Mouse (Mus musculus): ENCODE measurements around the gene Rab6b. TPM values are rescaled to one million over a fixed set of nuclear protein-coding genes. Genes with fewer than 3 reads are reported as not detected.

Gene Rab6b
- polyA plus RNA-seq, 1 experiment from 2014 or later: 7.3 TPM

GRCm38 (mm10) chr9:103118651-103119275 lies 7.2 kb downstream of the Rab6b start:
- Histone ChIP-seq H3K4me2 (ENCODE audit: low read depth, low read length) (no peak overlapping the region), H3K4me1 (ENCODE audit: control insufficient read depth, insufficient read depth, low read length) (no peaks in the 10 kb centered on the region), H3K4me3 (ENCODE audit: low read depth, low read length) (no peak overlapping the region), H3K9me3 (ENCODE audit: control insufficient read depth, low read length) (no peaks in the 10 kb centered on the region), H3K27ac (replicated peaks; ENCODE audit: low read depth, low read length) (no peak overlapping the region), H3K36me3 (ENCODE audit: control insufficient read depth, insufficient read depth, low read length) (no peaks in the 10 kb centered on the region), H3K27me3 (replicated peaks; ENCODE audit: control insufficient read depth, insufficient read depth, low read length) (peaks cover 10% of the 10 kb centered on the region), H3K9ac (ENCODE audit: low read depth, low read length) (no peak overlapping the region)
- DNase-seq (ENCODE audit: low spot score): no peak
- WGBS: 90% methylated on average over 5 of the region's 5 CpGs
- ATAC-seq (ENCODE audit: low read depth): no peak

- no peak overlapping the region for H3K27ac ChIP-seq (replicated peaks; ENCODE audit: low read depth, low read length)
- ATAC-seq (ENCODE audit: low read depth) (no peak), DNase-seq (ENCODE audit: low spot score) (no peak)
- no peaks in the 10 kb centered on the region for H3K27me3 ChIP-seq (replicated peaks; ENCODE audit: control insufficient read depth, insufficient read depth, low read length)
- no peaks in the 10 kb centered on the region for H3K9me3 ChIP-seq (ENCODE audit: control insufficient read depth, low read length)
- H3K4me2 ChIP-seq (ENCODE audit: low read depth, low read length): no peak overlapping the region
- WGBS: 84% methylated on average over 9 of the region's 9 CpGs
- no peak overlapping the region for H3K4me3 ChIP-seq (ENCODE audit: low read depth, low read length)
- H3K9ac ChIP-seq (ENCODE audit: low read depth, low read length): no peak overlapping the region
- no peaks in the 10 kb centered on the region for H3K36me3 ChIP-seq (ENCODE audit: control insufficient read depth, insufficient read depth, low read length)
- H3K4me1 ChIP-seq (ENCODE audit: control insufficient read depth, insufficient read depth, low read length): no peaks in the 10 kb centered on the region
Measured at GRCm38 (mm10) chr9:103119781-103120180, 8.2 kb downstream of the Rab6b start.

- H3K36me3 ChIP-seq (ENCODE audit: control insufficient read depth, insufficient read depth, low read length): no peaks in the 10 kb centered on the region
- ATAC-seq (ENCODE audit: low read depth) (no peak), DNase-seq (ENCODE audit: low spot score) (no peak)
- H3K9me3 ChIP-seq (ENCODE audit: control insufficient read depth, low read length): no peaks in the 10 kb centered on the region
- WGBS: 61% methylated on average over 2 of the region's 2 CpGs
- H3K4me1 ChIP-seq (ENCODE audit: control insufficient read depth, insufficient read depth, low read length): no peaks in the 10 kb centered on the region
- no peak overlapping the region for H3K4me3 ChIP-seq (ENCODE audit: low read depth, low read length)
- H3K4me2 ChIP-seq (ENCODE audit: low read depth, low read length): no peak overlapping the region
- H3K9ac ChIP-seq (ENCODE audit: low read depth, low read length): no peak overlapping the region
- no peak overlapping the region for H3K27ac ChIP-seq (replicated peaks; ENCODE audit: low read depth, low read length)
- no peaks in the 10 kb centered on the region for H3K27me3 ChIP-seq (replicated peaks; ENCODE audit: control insufficient read depth, insufficient read depth, low read length)
Measured at GRCm38 (mm10) chr9:103120231-103120630, 8.6 kb downstream of the Rab6b start.

GRCm38 (mm10) chr9:103121546-103121945 lies 10.0 kb downstream of the Rab6b start:
- Histone ChIP-seq H3K4me2 (ENCODE audit: low read depth, low read length) (no peak overlapping the region), H3K9me3 (ENCODE audit: control insufficient read depth, low read length) (no peaks in the 10 kb centered on the region), H3K4me1 (ENCODE audit: control insufficient read depth, insufficient read depth, low read length) (no peaks in the 10 kb centered on the region), H3K4me3 (ENCODE audit: low read depth, low read length) (no peak overlapping the region), H3K27ac (replicated peaks; ENCODE audit: low read depth, low read length) (no peak overlapping the region), H3K9ac (ENCODE audit: low read depth, low read length) (no peak overlapping the region), H3K27me3 (replicated peaks; ENCODE audit: control insufficient read depth, insufficient read depth, low read length) (no peaks in the 10 kb centered on the region), H3K36me3 (ENCODE audit: control insufficient read depth, insufficient read depth, low read length) (no peaks in the 10 kb centered on the region)
- WGBS: 75% methylated on average over 7 of the region's 7 CpGs
- ATAC-seq (ENCODE audit: low read depth) (no peak), DNase-seq (ENCODE audit: low spot score) (no peak)

GRCm38 (mm10) chr9:103124746-103125145 lies 13.2 kb downstream of the Rab6b start:
- Histone ChIP-seq H3K9me3 (ENCODE audit: control insufficient read depth, low read length) (no peaks in the 10 kb centered on the region), H3K27me3 (replicated peaks; ENCODE audit: control insufficient read depth, insufficient read depth, low read length) (no peaks in the 10 kb centered on the region), H3K27ac (replicated peaks; ENCODE audit: low read depth, low read length) (no peak overlapping the region), H3K36me3 (ENCODE audit: control insufficient read depth, insufficient read depth, low read length) (no peaks in the 10 kb centered on the region), H3K4me1 (ENCODE audit: control insufficient read depth, insufficient read depth, low read length) (no peaks in the 10 kb centered on the region), H3K9ac (ENCODE audit: low read depth, low read length) (no peak overlapping the region), H3K4me2 (ENCODE audit: low read depth, low read length) (no peak overlapping the region), H3K4me3 (ENCODE audit: low read depth, low read length) (no peak overlapping the region)
- 91% methylated on average over 4 of the region's 4 CpGs for whole genome bisulfite sequencing
- ATAC-seq (ENCODE audit: low read depth) (no peak), DNase-seq (ENCODE audit: low spot score) (no peak)

- WGBS: 23% methylated on average over 6 of the region's 6 CpGs
- Histone ChIP-seq H3K9me3 (ENCODE audit: control insufficient read depth, low read length) (no peaks in the 10 kb centered on the region), H3K36me3 (ENCODE audit: control insufficient read depth, insufficient read depth, low read length) (no peaks in the 10 kb centered on the region), H3K4me2 (ENCODE audit: low read depth, low read length) (no peak overlapping the region), H3K27me3 (replicated peaks; ENCODE audit: control insufficient read depth, insufficient read depth, low read length) (no peaks in the 10 kb centered on the region), H3K4me1 (ENCODE audit: control insufficient read depth, insufficient read depth, low read length) (peaks cover 11% of the 10 kb centered on the region; the same call in 1 of the 2 replicates), H3K9ac (ENCODE audit: low read depth, low read length) (no peak overlapping the region), H3K4me3 (ENCODE audit: low read depth, low read length) (no peak overlapping the region), H3K27ac (replicated peaks; ENCODE audit: low read depth, low read length) (no peak overlapping the region)
- DNase-seq (ENCODE audit: low spot score): no peak
- ATAC-seq (ENCODE audit: low read depth): no peak; the same call in none of the 2 replicates
Measured at GRCm38 (mm10) chr9:103133493-103134124, 22.0 kb downstream of the Rab6b start.

- H3K4me3 ChIP-seq (ENCODE audit: low read depth, low read length): no peak overlapping the region
- WGBS: 49% methylated on average over 9 of the region's 9 CpGs
- no peaks in the 10 kb centered on the region for H3K27me3 ChIP-seq (replicated peaks; ENCODE audit: control insufficient read depth, insufficient read depth, low read length)
- H3K9ac ChIP-seq (ENCODE audit: low read depth, low read length): no peak overlapping the region
- H3K4me2 ChIP-seq (ENCODE audit: low read depth, low read length): no peak overlapping the region
- ATAC-seq (ENCODE audit: low read depth) (no peak), DNase-seq (ENCODE audit: low spot score) (no peak)
- H3K4me1 ChIP-seq (ENCODE audit: control insufficient read depth, insufficient read depth, low read length): peaks cover 11% of the 10 kb centered on the region; the same call in 1 of the 2 replicates
- no peaks in the 10 kb centered on the region for H3K9me3 ChIP-seq (ENCODE audit: control insufficient read depth, low read length)
- no peak overlapping the region for H3K27ac ChIP-seq (replicated peaks; ENCODE audit: low read depth, low read length)
- H3K36me3 ChIP-seq (ENCODE audit: control insufficient read depth, insufficient read depth, low read length): no peaks in the 10 kb centered on the region
Measured at GRCm38 (mm10) chr9:103134450-103135030, 23.0 kb downstream of the Rab6b start.

GRCm38 (mm10) chr9:103139481-103139880 lies 27.9 kb downstream of the Rab6b start:
- Histone ChIP-seq H3K4me1 (ENCODE audit: control insufficient read depth, insufficient read depth, low read length) (0 out of 2 replicates have a peak, but pooled peaks cover 2% of the 10 kb centered on the region), H3K4me3 (ENCODE audit: low read depth, low read length) (no peak overlapping the region), H3K9ac (ENCODE audit: low read depth, low read length) (no peak overlapping the region), H3K36me3 (ENCODE audit: control insufficient read depth, insufficient read depth, low read length) (no peaks in the 10 kb centered on the region), H3K27me3 (replicated peaks; ENCODE audit: control insufficient read depth, insufficient read depth, low read length) (no peaks in the 10 kb centered on the region), H3K27ac (replicated peaks; ENCODE audit: low read depth, low read length) (no peak overlapping the region), H3K4me2 (ENCODE audit: low read depth, low read length) (no peak overlapping the region), H3K9me3 (ENCODE audit: control insufficient read depth, low read length) (no peaks in the 10 kb centered on the region)
- DNase-seq (ENCODE audit: low spot score): no peak
- no peak for ATAC-seq (ENCODE audit: low read depth)
- 53% methylated on average over 6 of the region's 6 CpGs for WGBS

All from embryonic facial prominence, embryonic 14.5 days (tissue).